Mouse (Mus musculus): ENCODE results near the gene Lyrm1. TPM values are rescaled to one million over a fixed set of nuclear protein-coding genes. Genes with fewer than 3 reads are reported as not detected.

The Lyrm1 gene
- total and polyA plus RNA-seq, 3 experiments = 5.9 to 9.6 (median 9.1) TPM

- no peak for TF ChIP-seq CTCF (IDR thresholded peaks at IDR 0.05)
- no peak for TF ChIP-seq EP300 (IDR thresholded peaks at IDR 0.05; ENCODE audit: insufficient read depth, low read depth, low read length)
- TF ChIP-seq POLR2A (IDR thresholded peaks at IDR 0.05; ENCODE audit: insufficient read depth, low read depth, low read length) = no peak
- intact Hi-C loops (cut with DNase I) = no loop called here
These were observed 84.5 kb downstream of the Lyrm1 start for GRCm38 (mm10) chr7:119980170-119980569.

GRCm38 (mm10) chr7:119985279-119985912 lies 89.7 kb downstream of the Lyrm1 start:
- no peak overlapping the region for H3K27ac ChIP-seq
- no peak for DNase-seq
- H3K27me3 ChIP-seq (ENCODE audit: control insufficient read depth, insufficient read depth, low read length) = no peaks in the 10 kb centered on the region
- H3K4me1 ChIP-seq (ENCODE audit: control insufficient read depth, insufficient read depth, low read length) = peaks cover 2% of the 10 kb centered on the region
- no peak overlapping the region for H3K4me3 ChIP-seq
- 27% methylated on average over 3 of the region's 3 CpGs for WGBS
- TF ChIP-seq EP300 (IDR thresholded peaks at IDR 0.05; ENCODE audit: insufficient read depth, low read depth, low read length) (no peak), CTCF (IDR thresholded peaks at IDR 0.05) (no peak), POLR2A (IDR thresholded peaks at IDR 0.05; ENCODE audit: insufficient read depth, low read depth, low read length) (no peak)
- H3K9ac ChIP-seq (ENCODE audit: low read depth, low read length) = no peak overlapping the region
- H3K79me2 ChIP-seq (replicated peaks; ENCODE audit: control insufficient read depth, insufficient read depth, low read length) = no peaks in the 10 kb centered on the region
- no peaks in the 10 kb centered on the region for H3K36me3 ChIP-seq (ENCODE audit: control insufficient read depth, insufficient read depth, low read length)
- intact Hi-C loops (cut with DNase I) = no loop called here

More at GRCm38 (mm10) chr7:119980170-119980569, 84.5 kb downstream of the Lyrm1 start:
- H3K27ac ChIP-seq = no peak overlapping the region
- no peak overlapping the region for H3K4me3 ChIP-seq
- no peak overlapping the region for H3K9ac ChIP-seq (ENCODE audit: low read depth, low read length)
- peaks cover 2% of the 10 kb centered on the region for H3K4me1 ChIP-seq (ENCODE audit: control insufficient read depth, insufficient read depth, low read length)
- no peaks in the 10 kb centered on the region for H3K27me3 ChIP-seq (ENCODE audit: control insufficient read depth, insufficient read depth, low read length)
- no peaks in the 10 kb centered on the region for H3K36me3 ChIP-seq (ENCODE audit: control insufficient read depth, insufficient read depth, low read length)
- no peaks in the 10 kb centered on the region for H3K79me2 ChIP-seq (replicated peaks; ENCODE audit: control insufficient read depth, insufficient read depth, low read length)
- 88% methylated on average over 3 of the region's 3 CpGs for whole genome bisulfite sequencing
- DNase-seq = no peak

- 70% methylated on average over 6 of the region's 6 CpGs for WGBS
- intact Hi-C loops (cut with DNase I) = no loop called here
- no peak overlapping the region for H3K27ac ChIP-seq
- no peak for DNase-seq
- no peaks in the 10 kb centered on the region for H3K4me1 ChIP-seq (ENCODE audit: control insufficient read depth, insufficient read depth, low read length)
- no peak overlapping the region for H3K4me3 ChIP-seq
- no peaks in the 10 kb centered on the region for H3K27me3 ChIP-seq (ENCODE audit: control insufficient read depth, insufficient read depth, low read length)
- TF ChIP-seq CTCF (IDR thresholded peaks at IDR 0.05) (no peak), POLR2A (IDR thresholded peaks at IDR 0.05; ENCODE audit: insufficient read depth, low read depth, low read length) (no peak), EP300 (IDR thresholded peaks at IDR 0.05; ENCODE audit: insufficient read depth, low read depth, low read length) (no peak)
- H3K36me3 ChIP-seq (ENCODE audit: control insufficient read depth, insufficient read depth, low read length) = no peaks in the 10 kb centered on the region
- H3K79me2 ChIP-seq (replicated peaks; ENCODE audit: control insufficient read depth, insufficient read depth, low read length) = no peaks in the 10 kb centered on the region
- no peak overlapping the region for H3K9ac ChIP-seq (ENCODE audit: low read depth, low read length)
These were observed 101.4 kb downstream of the Lyrm1 start for GRCm38 (mm10) chr7:119997066-119997465.

Other genes with a start within 250 kb of the Lyrm1 start
- not detected for gene Acsm4, start 205.8 kb upstream of the Lyrm1 start, total RNA-seq (2021)
- gene Acsm4, start 205.8 kb upstream of the Lyrm1 start, polyA plus RNA-seq (2012; rRNA removed) = not detected in 2 replicates
- gene Thumpd1, start 175.1 kb upstream of the Lyrm1 start, total RNA-seq (2021) = 10 to 100 TPM; 15.0 to 15.6 TPM
- gene Thumpd1, start 175.1 kb upstream of the Lyrm1 start, polyA plus RNA-seq (2012; rRNA removed) = 7.9 and 14.5 TPM in 2 replicates
- gene Acsm3, start 134.9 kb upstream of the Lyrm1 start, total RNA-seq (2021) = 1 to 10 TPM in 1 of 2 experiments, under 1 TPM in 1; 0.73 to 1.3 TPM
- 6.8 and 12.0 TPM in 2 replicates for gene Acsm3, start 134.9 kb upstream of the Lyrm1 start, polyA plus RNA-seq (2012; rRNA removed)
- gene Rexo5, start 101.9 kb upstream of the Lyrm1 start, total RNA-seq (2021) = 1 to 10 TPM in 1 of 2 experiments, under 1 TPM in 1; 0.75 to 1.2 TPM
- gene Rexo5, start 101.9 kb upstream of the Lyrm1 start, polyA plus RNA-seq (2012; rRNA removed) = 0.53 and 3.3 TPM in 2 replicates
- 1 to 10 TPM; 1.7 TPM for gene Eri2, start 101.8 kb upstream of the Lyrm1 start, total RNA-seq (2021)
- gene Eri2, start 101.8 kb upstream of the Lyrm1 start, polyA plus RNA-seq (2012; rRNA removed) = 0.92 and 1.4 TPM in 2 replicates
- 10 to 100 TPM; 12.6 to 14.6 TPM for gene Dcun1d3, start 437 bp downstream of the Lyrm1 start, total RNA-seq (2021)
- gene Dcun1d3, start 437 bp downstream of the Lyrm1 start, polyA plus RNA-seq (2012; rRNA removed) = 3.7 and 6.5 TPM in 2 replicates
- not detected for gene Dnah3, start 199.4 kb downstream of the Lyrm1 start, total RNA-seq (2021)
- gene Dnah3, start 199.4 kb downstream of the Lyrm1 start, polyA plus RNA-seq (2012; rRNA removed) = 0.59 TPM in 1 of 2 replicates, not detected in the other
- gene Tmem159, start 206.5 kb downstream of the Lyrm1 start, total RNA-seq (2021) = 10 to 100 TPM; 22.2 to 24.1 TPM
- 29.9 and 38.1 TPM in 2 replicates for gene Tmem159, start 206.5 kb downstream of the Lyrm1 start, polyA plus RNA-seq (2012; rRNA removed)
- under 1 TPM; 0.29 to 0.41 TPM for gene Zp2, start 249.4 kb downstream of the Lyrm1 start, total RNA-seq (2021)
- gene Zp2, start 249.4 kb downstream of the Lyrm1 start, polyA plus RNA-seq (2012; rRNA removed) = 0.41 and 0.76 TPM in 2 replicates

All from heart, adult 2 months (tissue).